In the genomic region with DNA sequence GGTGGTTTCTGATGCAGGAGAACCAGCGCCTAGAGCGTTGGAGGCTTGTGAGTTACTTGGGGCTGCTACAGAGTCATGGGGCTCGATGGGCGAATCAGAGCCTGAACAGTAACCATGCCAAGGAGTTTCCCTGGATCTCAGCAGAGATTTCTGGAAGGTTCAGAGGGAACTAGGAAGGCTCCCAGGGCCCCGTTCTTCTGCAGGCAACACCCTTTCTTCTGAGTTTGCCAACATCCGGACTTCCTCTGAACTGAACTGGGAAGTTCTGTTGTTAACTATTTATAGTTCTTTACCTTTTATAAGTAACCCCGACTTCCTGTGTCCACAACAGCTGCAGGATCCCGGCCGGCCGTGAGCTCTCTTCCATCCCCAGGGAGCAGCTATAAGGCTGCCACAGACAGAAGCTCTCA, we compare ENCODE assay signal across 11 mouse cellular contexts.
DNase-seq lines count a peak whose midpoint lies in the region; ATAC-seq lines count a peak whose summit lies in the region.
"Had no signal": no experiment of that assay in that cellular context is flagged by ENCODE, and none has a peak within 500 bp of the region (broad histone marks: within the 10 kb centered on the region; RNA-seq: fewer than 3 reads in every experiment).

No protein-coding gene starts in this region.

- DNase-seq in embryonic facial prominence, embryonic 14.5 days (ENCODE audit: low spot score), result peak; percentile 59
- no peak for DNase-seq in embryonic facial prominence, embryonic 10.5 days (ENCODE audit: low spot score)
- peak; percentile 27 for DNase-seq in kidney, adult 18-20 months
- peak; percentile 40 for DNase-seq in lung, postnatal 14 days
- DNase-seq in midbrain, embryonic 10.5 days (ENCODE audit: low spot score), result no peak
- DNase-seq in embryo, embryonic 9.5 days (ENCODE audit: extremely low spot score), result no peak
- no peak for DNase-seq in c-Kit-positive CD71-positive TER-119-positive erythroid progenitor cells, embryonic 14.5 days (ENCODE audit: low spot score)
- DNase-seq: cerebellum, postnatal 14 days; liver, embryonic 13.5 days had no signal

- 48% methylated on average over 10 of the region's 10 CpGs for WGBS in embryonic facial prominence, embryonic 14.5 days
- WGBS in embryonic facial prominence, embryonic 10.5 days, result 66% methylated on average over 10 of the region's 10 CpGs
- 81% methylated on average over 10 of the region's 10 CpGs for WGBS in midbrain, embryonic 10.5 days

- ATAC-seq in embryonic facial prominence, embryonic 14.5 days (ENCODE audit: low read depth), result no peak
- peak; percentile 45; the same call in 1 of the 2 replicates for ATAC-seq in common myeloid progenitor, adult 5-6 weeks (replicated peaks; ENCODE audit: low read depth, poor library complexity, severe bottlenecking)

- no peak overlapping the region for H3K4me3 ChIP-seq in embryonic facial prominence, embryonic 14.5 days (ENCODE audit: low read depth, low read length)
- H3K4me3 ChIP-seq in embryonic facial prominence, embryonic 10.5 days, result no peak overlapping the region
- H3K4me3 ChIP-seq in midbrain, embryonic 10.5 days, result no peak overlapping the region
- H3K4me3 ChIP-seq: forebrain, embryonic 12.5 days; liver, embryonic 13.5 days had no signal

- no peak overlapping the region for H3K4me2 ChIP-seq in embryonic facial prominence, embryonic 14.5 days (ENCODE audit: low read depth, low read length)
- H3K4me2 ChIP-seq: forebrain, embryonic 12.5 days; liver, embryonic 13.5 days had no signal

- H3K27me3 ChIP-seq in embryonic facial prominence, embryonic 14.5 days (replicated peaks; ENCODE audit: control insufficient read depth, insufficient read depth, low read length), result no peaks in the 10 kb centered on the region
- no peaks in the 10 kb centered on the region for H3K27me3 ChIP-seq in embryonic facial prominence, embryonic 10.5 days (replicated peaks; ENCODE audit: low read depth, poor library complexity, severe bottlenecking)
- no peaks in the 10 kb centered on the region for H3K27me3 ChIP-seq in midbrain, embryonic 10.5 days (ENCODE audit: low read depth, poor library complexity, severe bottlenecking)
- H3K27me3 ChIP-seq: forebrain, embryonic 12.5 days; liver, embryonic 13.5 days had no signal

- H3K9ac ChIP-seq in embryonic facial prominence, embryonic 14.5 days (ENCODE audit: low read depth, low read length), result no peak overlapping the region
- H3K9ac ChIP-seq: forebrain, embryonic 12.5 days; liver, embryonic 13.5 days had no signal

- H3K9me3 ChIP-seq in embryonic facial prominence, embryonic 14.5 days (ENCODE audit: control insufficient read depth, low read length), result no peaks in the 10 kb centered on the region
- H3K9me3 ChIP-seq in embryonic facial prominence, embryonic 10.5 days, result no peaks in the 10 kb centered on the region
- no peaks in the 10 kb centered on the region for H3K9me3 ChIP-seq in midbrain, embryonic 10.5 days (replicated peaks)
- H3K9me3 ChIP-seq: forebrain, embryonic 12.5 days; liver, embryonic 13.5 days had no signal

- no peak overlapping the region for H3K27ac ChIP-seq in embryonic facial prominence, embryonic 14.5 days (replicated peaks; ENCODE audit: low read depth, low read length)
- H3K27ac ChIP-seq in embryonic facial prominence, embryonic 10.5 days (replicated peaks), result no peak overlapping the region
- no peak overlapping the region for H3K27ac ChIP-seq in midbrain, embryonic 10.5 days (replicated peaks)
- H3K27ac ChIP-seq: forebrain, embryonic 12.5 days; liver, embryonic 13.5 days had no signal

- H3K4me1 ChIP-seq in embryonic facial prominence, embryonic 14.5 days (ENCODE audit: control insufficient read depth, insufficient read depth, low read length), result peaks cover 4% of the 10 kb centered on the region; the same call in 1 of the 2 replicates
- no peaks in the 10 kb centered on the region for H3K4me1 ChIP-seq in embryonic facial prominence, embryonic 10.5 days
- H3K4me1 ChIP-seq in midbrain, embryonic 10.5 days, result no peaks in the 10 kb centered on the region
- H3K4me1 ChIP-seq: forebrain, embryonic 12.5 days; liver, embryonic 13.5 days had no signal

- no peaks in the 10 kb centered on the region for H3K36me3 ChIP-seq in embryonic facial prominence, embryonic 14.5 days (ENCODE audit: control insufficient read depth, insufficient read depth, low read length)
- no peaks in the 10 kb centered on the region for H3K36me3 ChIP-seq in embryonic facial prominence, embryonic 10.5 days (replicated peaks)
- H3K36me3 ChIP-seq in midbrain, embryonic 10.5 days, result no peaks in the 10 kb centered on the region
- H3K36me3 ChIP-seq: forebrain, embryonic 12.5 days; liver, embryonic 13.5 days had no signal

Comparison
In these comparisons a context has a peak if more than half of its experiments do, and no peak if none do; other contexts are left out.
1. DNase-seq: peak in embryonic facial prominence, embryonic 14.5 days (single experiment), kidney, adult 18-20 months (single experiment) and lung, postnatal 14 days (single experiment); none in embryonic facial prominence, embryonic 10.5 days (single experiment), midbrain, embryonic 10.5 days (single experiment), embryo, embryonic 9.5 days (single experiment) and c-Kit-positive CD71-positive TER-119-positive erythroid progenitor cells, embryonic 14.5 days (single experiment).